Mouse (Mus musculus) lung, postnatal 0 days (tissue): ENCODE measurements around the gene Arsg. TPM values are rescaled to one million over a fixed set of nuclear protein-coding genes. Genes with fewer than 3 reads are reported as not detected.
"Not testable (repeated sequence)": the region's sequence is repeated elsewhere in the genome, so short reads cannot be mapped to it uniquely, and the experiment has no call there.

Experiments
- ATAC-seq: fragments of 200-750 bp; cut with Nextera tagmentation; 2 replicates; pipeline ENCODE4 v1.8.0; 2017; ENCODE audit warnings: moderate library complexity
- DNase-seq: peaks from one replicate; pipeline ENCODE4 v3.0.0-alpha.2; 2016; ENCODE audit warnings: low spot score
- H3K27ac ChIP-seq: fragments of 300-500 bp; sonication (generic); 2 replicates; pipeline ENCODE4 v1.5.1; 2014; ENCODE audit warnings: antibody characterized with exemption, mild to moderate bottlenecking, low read length, mixed read lengths
- H3K27me3 ChIP-seq: fragments of 300-500 bp; sonication (generic); replicated peaks from 2 replicates; pipeline ENCODE4 v1.6.1; 2014; ENCODE audit warnings: low read length, mixed read lengths; ENCODE audit not compliant: insufficient read depth
- H3K36me3 ChIP-seq: fragments of 300-500 bp; sonication (generic); 2 replicates; pipeline ENCODE4 v1.6.1; 2014; ENCODE audit warnings: low read length, mixed read lengths; ENCODE audit not compliant: insufficient read depth
- H3K4me1 ChIP-seq: fragments of 300-500 bp; sonication (generic); 2 replicates; pipeline ENCODE4 v1.6.1; 2014; ENCODE audit warnings: antibody characterized with exemption, low read depth, low read length, mixed read lengths; ENCODE audit not compliant: insufficient read depth
- H3K4me2 ChIP-seq: fragments of 300-500 bp; sonication (generic); replicated peaks from 2 replicates; pipeline ENCODE4 v1.6.1; 2014; ENCODE audit warnings: low read depth, mild to moderate bottlenecking, low read length, moderate library complexity, mixed read lengths
- H3K4me3 ChIP-seq: fragments of 300-500 bp; sonication (generic); 2 replicates; pipeline ENCODE4 v1.5.1; 2014; ENCODE audit warnings: low read depth, low read length
- H3K9ac ChIP-seq: fragments of 300-500 bp; sonication (generic); replicated peaks from 2 replicates; pipeline ENCODE4 v1.6.1; 2014; ENCODE audit warnings: low read depth, mild to moderate bottlenecking
- H3K9me3 ChIP-seq: fragments of 300-500 bp; sonication (generic); 2 replicates; pipeline ENCODE4 v1.6.1; 2016; ENCODE audit warnings: low read length, mixed read lengths
- CTCF ChIP-seq: IDR thresholded peaks from 2 replicates; pipeline ENCODE4 v1.5.1; 2016; ENCODE audit warnings: antibody characterized with exemption, mild to moderate bottlenecking
- EP300 ChIP-seq: IDR thresholded peaks from 2 replicates; pipeline ENCODE4 v1.6.1; 2016; ENCODE audit warnings: antibody characterized with exemption, mild to moderate bottlenecking, control low read depth
- whole genome bisulfite sequencing: fragments of 180-500 bp; shearing (Covaris S2); extraction: QIAGEN DNeasy Blood & Tissue Kit; methylation state at CpG from one replicate; pipeline ENCODE4 v1.1.7; 2014; 5-methylcytosine and 5-hydroxymethylcytosine counted together
- microRNA-seq: library from miRNA; unstranded; fragments of <30 nt; microRNA quantifications from one replicate; pipeline ENCODE4, GENCODE M21; 2016
- polyA plus RNA-seq: library from polyadenylated mRNA; unstranded; fragments of >200 nt; fragmentation: Nextera tagmentation; extraction: Ambion mirVana; gene quantifications from 2 replicates; pipeline ENCODE4 v1.2.1, GENCODE M21; 2015

The Arsg gene
- polyA plus RNA-seq, 1 experiment from 2014 or later = 7.1 TPM

- 53% methylated on average over 4 of the region's 4 CpGs for WGBS
- ATAC-seq (no peak), DNase-seq (no peak)
- no peaks in the 10 kb centered on the region for H3K4me1 ChIP-seq
- no peaks in the 10 kb centered on the region for H3K27me3 ChIP-seq
- H3K9me3 ChIP-seq = no peaks in the 10 kb centered on the region
- H3K36me3 ChIP-seq = no peaks in the 10 kb centered on the region
- no peak for TF ChIP-seq EP300
- TF ChIP-seq CTCF = no peak
- H3K4me2 ChIP-seq = no peak overlapping the region
- peak overlapping the region; percentile 35; the same call in 1 of the 2 replicates for H3K27ac ChIP-seq
- no peak overlapping the region for H3K4me3 ChIP-seq
- H3K9ac ChIP-seq = no peak overlapping the region
Observed at GRCm38 (mm10) chr11:109616352-109616751, 143.2 kb downstream of the Arsg start.

GRCm38 (mm10) chr11:109616766-109617165 is 143.6 kb downstream of the Arsg start:
- Histone ChIP-seq H3K9me3 (no peaks in the 10 kb centered on the region), H3K4me2 (no peak overlapping the region), H3K4me3 (no peak overlapping the region), H3K27me3 (no peaks in the 10 kb centered on the region), H3K9ac (no peak overlapping the region), H3K4me1 (no peaks in the 10 kb centered on the region), H3K36me3 (no peaks in the 10 kb centered on the region), H3K27ac (peak overlapping the region; percentile 35; the same call in 1 of the 2 replicates)
- ATAC-seq (no peak), DNase-seq (peak; percentile 17)
- TF ChIP-seq CTCF (no peak), EP300 (no peak)
- WGBS = 34% methylated on average over 4 of the region's 4 CpGs

GRCm38 (mm10) chr11:109619055-109619454 is 145.9 kb downstream of the Arsg start:
- not testable (repeated sequence) for H3K27ac ChIP-seq, H3K4me3 ChIP-seq, H3K4me1 ChIP-seq, H3K4me2 ChIP-seq, H3K27me3 ChIP-seq, H3K36me3 ChIP-seq, ATAC-seq, H3K9ac ChIP-seq, H3K9me3 ChIP-seq
- peak; percentile 75 for TF ChIP-seq CTCF
- peak; percentile 57 for DNase-seq
- 26% methylated on average over 8 of the region's 8 CpGs for WGBS

- H3K4me3 ChIP-seq = no peak overlapping the region
Observed at GRCm38 (mm10) chr11:109620356-109620755, 147.2 kb downstream of the Arsg start.

GRCm38 (mm10) chr11:109621183-109621582 is 148.0 kb downstream of the Arsg start:
- WGBS = 10% methylated on average over 2 of the region's 2 CpGs
- ATAC-seq = no peak

More at GRCm38 (mm10) chr11:109620356-109620755, 147.2 kb downstream of the Arsg start:
- Histone ChIP-seq H3K36me3 (no peaks in the 10 kb centered on the region), H3K4me1 (peaks cover 6% of the 10 kb centered on the region; the same call in 1 of the 2 replicates), H3K27ac (no peak overlapping the region), H3K9me3 (no peaks in the 10 kb centered on the region), H3K9ac (no peak overlapping the region), H3K4me2 (no peak overlapping the region), H3K27me3 (no peaks in the 10 kb centered on the region)
- no peak for DNase-seq
- TF ChIP-seq EP300 (no peak), CTCF (no peak)
- 82% methylated on average over 6 of the region's 6 CpGs for WGBS
- no peak for ATAC-seq

GRCm38 (mm10) chr11:109622518-109623037 is 149.4 kb downstream of the Arsg start:
- Histone ChIP-seq H3K4me3 (0 out of 2 replicates have a peak overlapping the region, but pooled peaks have one; percentile 2), H3K36me3 (no peaks in the 10 kb centered on the region), H3K27ac (0 out of 2 replicates have a peak overlapping the region, but pooled peaks have one; percentile 27), H3K9ac (peak overlapping the region; percentile 20; the same call in 1 of the 2 replicates), H3K9me3 (no peaks in the 10 kb centered on the region), H3K4me1 (peaks cover 6% of the 10 kb centered on the region; the same call in 1 of the 2 replicates), H3K27me3 (no peaks in the 10 kb centered on the region), H3K4me2 (peak overlapping the region; percentile 45)
- ATAC-seq (peak; percentile 78), DNase-seq (peak; percentile 61)
- TF ChIP-seq CTCF = no peak
- peak; percentile 62; the same call in 1 of the 2 replicates for TF ChIP-seq EP300
- WGBS = 3% methylated on average over 15 of the region's 15 CpGs

More at GRCm38 (mm10) chr11:109621183-109621582, 148.0 kb downstream of the Arsg start:
- H3K9me3 ChIP-seq = no peaks in the 10 kb centered on the region
- no peaks in the 10 kb centered on the region for H3K27me3 ChIP-seq
- DNase-seq = peak; percentile 71
- no peaks in the 10 kb centered on the region for H3K36me3 ChIP-seq
- TF ChIP-seq CTCF (peak; percentile 88), EP300 (no peak)
- no peak overlapping the region for H3K27ac ChIP-seq
- no peak overlapping the region for H3K4me2 ChIP-seq
- no peak overlapping the region for H3K9ac ChIP-seq
- H3K4me1 ChIP-seq = peaks cover 6% of the 10 kb centered on the region; the same call in 1 of the 2 replicates
- H3K4me3 ChIP-seq = no peak overlapping the region

Small RNAs within 50 kb of the gene (microRNA-seq; reads per million reads assigned to microRNA genes)
- not detected for gene Gm25540

Other genes with a start within 250 kb of the Arsg start
- gene Rgs9, start 175.2 kb upstream of the Arsg start, polyA plus RNA-seq = 3.0 TPM in 2 replicates
- gene Gna13, start 110.5 kb upstream of the Arsg start, polyA plus RNA-seq = 57.7 and 69.7 TPM in 2 replicates
- gene 9930022D16Rik, start 59.5 kb upstream of the Arsg start, polyA plus RNA-seq = 0.07 TPM in 1 of 2 replicates, not detected in the other
- gene Amz2, start 47.4 kb upstream of the Arsg start, polyA plus RNA-seq = 23.6 and 28.8 TPM in 2 replicates
- 1.8 and 2.3 TPM in 2 replicates for gene Slc16a6, start 224 bp downstream of the Arsg start, polyA plus RNA-seq
- 51.4 and 65.1 TPM in 2 replicates for gene Wipi1, start 138.6 kb downstream of the Arsg start, polyA plus RNA-seq
- gene Prkar1a, start 176.0 kb downstream of the Arsg start, polyA plus RNA-seq = 305 TPM in 2 replicates
- gene Fam20a, start 248.9 kb downstream of the Arsg start, polyA plus RNA-seq = 8.4 and 12.5 TPM in 2 replicates